Mouse (Mus musculus): Measurements from ENCODE around the gene Slc44a3. TPM values are rescaled to one million over a fixed set of nuclear protein-coding genes. Genes with fewer than 3 reads are reported as not detected.
A peak's percentile ranks its signal among the peaks of the same experiment; 100 is the strongest.

Gene Slc44a3
- total RNA-seq, 2 experiments from 2014 or later: not detected

DNA sequence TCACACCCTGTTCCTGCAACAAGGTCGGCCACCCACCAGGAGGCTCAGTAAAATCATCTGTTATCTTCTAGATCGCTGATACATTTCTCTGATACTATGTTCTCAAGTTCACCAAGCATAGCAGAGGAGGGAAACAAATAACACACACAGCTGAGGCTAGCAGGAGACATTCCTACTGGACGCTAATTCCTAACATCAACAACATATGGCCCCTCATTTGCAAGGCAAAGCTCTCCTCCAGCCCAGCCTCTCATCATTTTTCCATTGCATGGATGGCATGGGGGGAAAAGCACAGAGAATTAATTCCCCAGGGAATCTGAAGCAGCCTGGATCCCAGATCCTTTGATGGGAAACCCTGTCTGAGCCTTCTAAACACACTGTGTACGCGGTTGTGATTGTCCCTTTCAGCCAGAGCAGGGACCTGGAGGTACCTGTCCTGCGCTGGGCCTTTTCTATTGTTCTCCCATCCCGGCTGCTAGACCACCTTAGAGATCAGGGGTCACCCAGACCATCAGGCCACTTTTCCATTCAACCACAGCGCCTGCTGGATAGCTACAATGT lies 27.2 kb downstream of the Slc44a3 start:
- DNase-seq (ENCODE audit: low spot score in 2 of 2): peak in 1 of 2 experiments; percentile 17

DNA sequence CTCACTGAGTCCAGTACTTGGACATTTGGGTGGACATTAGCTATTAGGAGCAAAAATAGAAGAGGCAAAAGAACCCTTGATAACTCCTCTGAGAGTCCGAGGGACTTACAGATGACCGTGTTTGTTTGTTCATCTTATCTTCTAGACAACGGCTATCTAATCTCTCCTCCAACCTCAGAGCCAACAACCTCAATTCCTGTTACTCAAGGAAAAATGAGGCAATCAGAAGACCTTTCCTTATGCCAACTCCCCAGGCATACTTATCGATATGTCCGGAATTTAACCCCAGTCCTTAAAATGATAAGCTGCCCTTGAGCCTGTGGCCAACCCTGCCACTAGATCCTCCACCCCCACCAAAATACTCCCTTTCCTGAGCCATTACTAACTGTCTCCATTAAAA lies 31.5 kb downstream of the Slc44a3 start:
- DNase-seq (ENCODE audit: low spot score in 2 of 2): no peak

- DNase-seq (ENCODE audit: low spot score in 2 of 2): peak; percentile 41 to 52
Observed at GRCm38 (mm10) chr3:121500225-121500624, 32.0 kb downstream of the Slc44a3 start.

DNA sequence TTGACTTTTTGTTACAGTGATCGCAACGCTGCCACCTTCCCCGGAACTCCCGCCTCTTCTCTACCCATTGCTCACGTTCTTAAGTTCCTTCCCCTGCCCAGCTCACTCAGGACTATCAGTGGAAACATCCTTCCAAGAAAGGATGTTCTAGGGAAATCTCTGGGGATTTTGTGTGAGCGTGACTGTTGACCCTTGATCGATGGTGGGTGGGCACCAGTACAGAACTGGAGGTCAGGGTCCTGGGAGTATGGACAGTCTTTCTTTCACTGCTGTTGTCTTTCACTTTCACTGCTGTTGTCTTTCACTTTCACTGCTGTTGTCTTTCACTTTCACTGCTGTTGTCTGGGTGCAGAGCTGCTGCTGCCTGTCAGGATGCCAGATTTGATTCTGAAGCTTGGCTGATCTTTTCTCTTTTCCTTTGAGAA lies 38.2 kb downstream of the Slc44a3 start:
- DNase-seq (ENCODE audit: low spot score in 2 of 2): no peak

DNA sequence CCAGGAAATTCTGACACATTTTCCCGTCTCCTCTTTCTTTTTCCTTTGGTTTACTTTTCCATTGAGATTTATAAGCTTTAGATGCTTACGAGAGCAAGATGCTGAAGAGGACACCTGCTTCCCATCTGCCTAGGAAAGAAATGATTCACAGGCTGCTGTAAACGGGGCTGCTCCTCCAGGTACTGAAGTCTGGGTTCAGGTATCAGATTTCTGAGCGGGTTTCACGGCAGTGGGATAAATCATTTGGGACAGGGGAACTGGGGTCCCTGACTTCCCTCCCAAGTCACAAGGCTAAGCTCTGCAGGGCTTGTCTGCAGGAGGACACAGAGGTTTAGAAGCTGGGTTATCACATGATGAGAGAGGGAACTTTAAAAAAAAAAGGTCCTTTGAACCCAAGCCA lies 40.2 kb downstream of the Slc44a3 start:
- no peak for DNase-seq (ENCODE audit: low spot score in 2 of 2)

DNA sequence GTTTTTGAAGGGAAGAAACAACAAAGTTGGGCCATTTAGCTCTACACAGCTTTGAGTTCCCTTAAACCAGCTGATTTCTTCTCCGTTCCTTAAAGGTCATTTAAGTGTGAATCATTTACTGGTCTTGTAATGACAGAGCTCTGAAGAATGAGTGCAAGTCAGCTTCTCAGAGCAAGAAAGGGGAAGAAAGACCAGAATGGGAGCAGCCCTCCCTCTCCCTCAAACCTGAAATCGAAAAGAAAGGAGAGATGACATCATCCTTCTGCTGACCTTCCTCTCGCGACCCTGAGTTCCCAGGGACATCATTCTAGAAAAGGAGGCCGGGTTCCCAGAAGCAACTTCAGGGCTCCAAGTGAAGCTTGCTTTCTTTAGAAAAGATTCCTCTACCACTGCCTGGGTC lies 41.3 kb downstream of the Slc44a3 start:
- no peak for DNase-seq (ENCODE audit: low spot score in 2 of 2)

- peak in 1 of 2 experiments; percentile 65 for DNase-seq (ENCODE audit: low spot score in 2 of 2)
Observed at GRCm38 (mm10) chr3:121489462-121490118, 42.6 kb downstream of the Slc44a3 start.

- DNase-seq (ENCODE audit: low spot score in 2 of 2): no peak
Observed at GRCm38 (mm10) chr3:121485201-121485600, 47.0 kb downstream of the Slc44a3 start.

GRCm38 (mm10) chr3:121483266-121484161 lies 48.7 kb downstream of the Slc44a3 start:
- no peak for DNase-seq (ENCODE audit: low spot score in 2 of 2)

DNA sequence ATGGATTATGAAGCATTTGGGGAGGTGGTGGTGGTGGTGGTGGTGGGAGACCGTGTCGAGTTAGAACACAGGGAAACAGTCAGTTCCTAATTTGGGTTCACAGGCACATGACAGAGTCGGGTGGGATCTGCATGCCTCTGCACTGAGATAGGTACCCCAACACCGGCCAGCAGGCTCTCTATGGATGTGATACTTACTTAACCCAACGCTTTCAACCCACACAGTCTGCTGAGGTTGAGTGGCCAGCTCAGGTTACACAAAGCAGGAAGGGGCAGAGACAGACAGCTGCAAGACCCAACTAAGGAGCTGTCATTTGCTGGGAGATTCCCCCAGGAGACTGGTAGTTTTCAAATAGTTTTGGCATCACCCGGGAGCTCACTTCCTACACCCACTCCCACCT lies 50.6 kb downstream of the Slc44a3 start:
- DNase-seq (ENCODE audit: low spot score in 2 of 2): no peak

DNA sequence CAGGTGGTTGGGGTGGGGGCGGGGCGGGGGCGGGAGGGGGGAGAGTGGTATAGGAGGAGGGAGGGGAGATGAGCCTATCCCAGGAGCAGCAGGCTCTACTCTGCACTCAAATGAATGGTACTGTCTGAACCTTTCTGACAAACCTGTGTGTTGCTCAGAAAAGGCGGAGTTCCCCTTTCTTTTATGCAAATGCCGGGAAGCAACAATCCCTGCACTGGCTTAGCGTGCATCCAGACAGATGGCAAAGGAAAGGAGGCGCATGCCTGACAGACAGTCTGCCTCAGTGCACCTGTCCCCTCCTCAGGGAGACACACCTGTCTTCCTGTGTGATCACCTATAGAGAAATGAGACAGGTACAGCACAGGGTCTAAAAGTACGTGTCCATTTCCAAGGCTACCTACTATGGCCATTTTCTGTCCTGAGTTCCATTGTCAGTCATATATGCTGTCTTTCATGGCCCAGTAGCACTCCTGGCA lies 51.2 kb downstream of the Slc44a3 start:
- no peak for DNase-seq (ENCODE audit: low spot score in 2 of 2)

DNA sequence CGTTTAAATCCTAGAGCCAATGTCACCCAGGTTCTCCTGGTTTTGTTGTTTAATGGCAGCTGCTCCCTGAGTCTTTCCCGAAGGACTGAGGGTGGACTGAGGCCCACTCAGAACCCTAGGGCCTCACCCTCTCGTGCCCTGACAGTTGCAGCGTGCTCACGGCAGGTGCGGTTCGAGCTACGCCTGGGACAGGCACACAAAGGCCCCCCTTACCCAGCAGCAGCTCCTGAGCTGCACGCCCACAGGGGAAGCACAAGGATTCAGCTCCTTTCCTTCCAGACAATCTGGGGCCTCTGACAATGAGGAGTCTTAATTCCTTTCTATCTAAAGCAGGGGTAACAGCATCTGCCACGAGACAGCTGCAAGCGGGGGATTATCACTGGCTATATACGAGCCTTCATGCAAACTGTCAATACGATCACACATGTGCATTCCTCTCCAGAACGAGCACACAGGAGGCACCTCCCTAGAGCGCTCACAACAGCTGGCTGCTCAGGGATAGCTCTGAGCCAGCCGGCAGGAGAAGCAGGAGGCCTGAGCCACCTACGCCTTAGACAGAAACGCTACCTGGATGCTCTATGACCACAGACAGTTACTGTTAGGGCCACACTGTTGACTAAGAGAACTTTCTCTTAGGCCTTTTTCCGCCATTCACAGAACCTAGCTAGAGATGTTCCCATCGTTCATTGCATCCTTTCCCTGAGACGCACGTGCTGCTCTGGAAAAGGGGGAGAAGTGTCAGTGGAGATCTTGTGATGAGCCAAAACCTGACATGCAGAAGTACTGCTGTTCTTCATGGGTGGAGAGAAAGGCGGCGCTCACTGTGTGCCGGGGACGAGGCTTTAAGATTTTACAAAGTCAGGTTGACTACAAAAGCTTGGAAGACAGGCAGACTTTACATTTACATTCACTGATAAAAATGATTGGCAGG lies 51.9 kb downstream of the Slc44a3 start:
- DNase-seq (ENCODE audit: low spot score in 2 of 2): no peak

DNA sequence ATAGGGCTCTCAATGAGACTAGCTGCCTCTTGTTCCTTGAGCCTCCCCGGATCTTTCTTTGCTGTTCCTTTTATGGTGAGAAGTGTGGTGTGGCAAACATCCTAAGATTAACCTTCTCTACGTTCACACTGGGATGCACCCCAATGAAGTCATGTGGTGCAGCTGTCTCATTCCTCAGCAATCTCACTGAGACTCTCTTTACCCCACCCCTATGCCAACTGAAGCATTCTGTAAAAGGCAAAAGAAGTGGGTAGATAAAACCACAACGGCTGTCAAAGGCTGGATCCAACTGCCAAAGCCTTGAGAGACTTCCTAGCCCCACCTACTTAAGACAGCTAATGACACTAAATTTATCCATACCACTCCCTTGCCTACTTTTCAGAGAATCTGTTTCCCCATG lies 57.5 kb downstream of the Slc44a3 start:
- no peak for DNase-seq (ENCODE audit: low spot score in 2 of 2)

DNA sequence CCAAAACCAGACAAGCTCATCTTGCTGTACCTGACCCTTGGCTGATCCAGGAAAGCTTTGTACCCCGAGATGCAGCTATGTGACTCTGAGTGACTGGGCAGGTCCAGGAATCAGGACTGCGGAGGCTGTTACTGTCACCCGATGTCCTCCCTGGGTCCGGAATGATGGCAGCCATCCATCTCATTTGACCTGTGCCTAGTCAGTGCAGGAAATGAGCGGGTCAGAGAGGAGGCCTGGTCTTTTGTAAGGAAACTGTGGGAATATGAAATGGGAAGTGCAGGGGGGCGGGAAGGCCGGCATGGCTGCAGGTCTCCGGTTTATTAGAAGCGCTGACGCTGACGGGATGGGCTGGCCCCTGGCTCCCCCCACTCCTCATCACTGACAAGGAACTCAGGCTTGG lies 60.5 kb downstream of the Slc44a3 start:
- DNase-seq (ENCODE audit: low spot score in 2 of 2): no peak

- peak in 1 of 2 experiments; percentile 25 for DNase-seq (ENCODE audit: low spot score in 2 of 2)
Observed at GRCm38 (mm10) chr3:121469185-121469975, 62.8 kb downstream of the Slc44a3 start.

- no peak for DNase-seq (ENCODE audit: low spot score in 2 of 2)
Observed at GRCm38 (mm10) chr3:121468136-121468535, 64.1 kb downstream of the Slc44a3 start.

- DNase-seq (ENCODE audit: low spot score in 2 of 2): no peak
Observed at GRCm38 (mm10) chr3:121467094-121467552, 65.1 kb downstream of the Slc44a3 start.

DNA sequence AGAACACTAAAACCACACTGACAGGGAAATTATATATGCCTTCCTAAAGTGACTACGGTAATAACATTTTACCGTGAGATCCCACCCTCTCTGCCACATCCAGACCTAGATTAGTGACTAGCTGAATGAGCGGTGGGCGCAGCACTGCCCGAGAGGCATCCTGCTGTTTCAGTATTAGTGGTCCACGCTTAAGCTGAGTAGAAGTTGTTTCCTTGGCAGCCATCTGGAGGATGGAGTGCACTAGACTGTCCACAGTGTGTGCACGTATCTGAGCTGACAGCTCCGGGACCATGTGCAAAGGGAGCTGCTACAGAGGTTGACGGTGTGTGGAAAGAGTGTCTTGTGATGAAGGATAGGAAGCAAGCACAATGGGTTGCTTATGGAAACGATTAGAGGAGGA lies 66.4 kb downstream of the Slc44a3 start:
- DNase-seq (ENCODE audit: low spot score in 2 of 2): no peak

GRCm38 (mm10) chr3:121464733-121465305 lies 67.4 kb downstream of the Slc44a3 start:
- peak in 1 of 2 experiments; percentile 35 for DNase-seq (ENCODE audit: low spot score in 2 of 2)

DNA sequence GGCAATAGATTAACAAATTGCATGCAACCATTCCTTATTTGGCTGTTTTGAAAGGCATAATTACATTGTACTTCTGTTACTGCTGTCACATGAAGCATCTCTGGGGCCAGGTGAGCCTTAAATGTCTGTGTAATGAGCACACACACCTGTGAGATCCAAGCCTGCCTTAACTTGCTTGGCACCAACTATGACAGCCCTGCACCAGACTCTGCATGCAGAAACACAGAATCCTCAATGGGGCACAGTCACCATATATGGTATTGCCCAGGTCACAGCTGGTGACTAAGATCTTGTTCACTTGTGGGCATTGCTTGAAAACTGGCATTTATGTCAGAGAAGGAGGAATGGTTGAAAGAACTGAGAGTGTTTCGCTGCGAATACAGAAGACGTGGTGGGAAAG lies 69.4 kb downstream of the Slc44a3 start:
- DNase-seq (ENCODE audit: low spot score in 2 of 2): no peak
